Mouse (Mus musculus): Measurements from ENCODE around the gene Piezo1.

Gene Piezo1

GRCm38 (mm10) chr8:122500856-122501255 is 50.3 kb downstream of the Piezo1 start:
- DNase-seq (ENCODE audit: low read depth, low spot score) = peak; percentile 76

- no peak for DNase-seq (ENCODE audit: low read depth, low spot score)
Observed at GRCm38 (mm10) chr8:122497912-122498311, 53.2 kb downstream of the Piezo1 start.

GRCm38 (mm10) chr8:122497016-122497734 is 54.0 kb downstream of the Piezo1 start:
- DNase-seq (ENCODE audit: low read depth, low spot score) = no peak

- DNase-seq (ENCODE audit: low read depth, low spot score) = no peak
Observed at GRCm38 (mm10) chr8:122488387-122488786, 62.7 kb downstream of the Piezo1 start.

- DNase-seq (ENCODE audit: low read depth, low spot score) = no peak
Observed at GRCm38 (mm10) chr8:122484831-122485230, 66.3 kb downstream of the Piezo1 start.

GRCm38 (mm10) chr8:122483877-122484276 is 67.3 kb downstream of the Piezo1 start:
- DNase-seq (ENCODE audit: low read depth, low spot score) = no peak

GRCm38 (mm10) chr8:122482448-122482847 is 68.7 kb downstream of the Piezo1 start:
- DNase-seq (ENCODE audit: low read depth, low spot score) = no peak

- peak; percentile 73 for DNase-seq (ENCODE audit: low read depth, low spot score)
Observed at GRCm38 (mm10) chr8:122475580-122476320, 75.4 kb downstream of the Piezo1 start, which contains the start of the genes Rnf166 and Ctu2. Gene Rnf166 (minus strand): TSS chr8:122476064. Gene Ctu2 (plus strand): TSS chr8:122476143.

GRCm38 (mm10) chr8:122474951-122475560 is 76.1 kb downstream of the Piezo1 start:
- no peak for DNase-seq (ENCODE audit: low read depth, low spot score)

- DNase-seq (ENCODE audit: low read depth, low spot score) = no peak
Observed at GRCm38 (mm10) chr8:122473911-122474421, 77.2 kb downstream of the Piezo1 start.

- no peak for DNase-seq (ENCODE audit: low read depth, low spot score)
Observed at GRCm38 (mm10) chr8:122470691-122471090, 80.4 kb downstream of the Piezo1 start.

GRCm38 (mm10) chr8:122469965-122470364 is 81.2 kb downstream of the Piezo1 start:
- DNase-seq (ENCODE audit: low read depth, low spot score) = no peak

- no peak for DNase-seq (ENCODE audit: low read depth, low spot score)
Observed at GRCm38 (mm10) chr8:122469407-122469806, 81.7 kb downstream of the Piezo1 start.

- DNase-seq (ENCODE audit: low read depth, low spot score) = no peak
Observed at GRCm38 (mm10) chr8:122467816-122468215, 83.3 kb downstream of the Piezo1 start.

- no peak for DNase-seq (ENCODE audit: low read depth, low spot score)
Observed at GRCm38 (mm10) chr8:122464985-122465384, 86.1 kb downstream of the Piezo1 start.

- DNase-seq (ENCODE audit: low read depth, low spot score) = no peak
Observed at GRCm38 (mm10) chr8:122463651-122464640, 87.2 kb downstream of the Piezo1 start.

- no peak for DNase-seq (ENCODE audit: low read depth, low spot score)
Observed at GRCm38 (mm10) chr8:122462510-122462909, 88.6 kb downstream of the Piezo1 start.

GRCm38 (mm10) chr8:122461473-122462148 is 89.5 kb downstream of the Piezo1 start:
- DNase-seq (ENCODE audit: low read depth, low spot score) = no peak

GRCm38 (mm10) chr8:122460524-122461472 is 90.3 kb downstream of the Piezo1 start, which contains the start of gene Snai3:
Gene Snai3 (minus strand): TSS chr8:122460733.
- no peak for DNase-seq (ENCODE audit: low read depth, low spot score)

All from c-Kit-negative CD71-positive TER-119-positive erythroid progenitor cells, embryonic 14.5 days (primary cell).